Mouse (Mus musculus): ENCODE data around the gene Ascl4. TPM values are rescaled to one million over a fixed set of nuclear protein-coding genes. Genes with fewer than 3 reads are reported as not detected.

Ascl4 gene
- total RNA-seq (2022), result not detected

DNA sequence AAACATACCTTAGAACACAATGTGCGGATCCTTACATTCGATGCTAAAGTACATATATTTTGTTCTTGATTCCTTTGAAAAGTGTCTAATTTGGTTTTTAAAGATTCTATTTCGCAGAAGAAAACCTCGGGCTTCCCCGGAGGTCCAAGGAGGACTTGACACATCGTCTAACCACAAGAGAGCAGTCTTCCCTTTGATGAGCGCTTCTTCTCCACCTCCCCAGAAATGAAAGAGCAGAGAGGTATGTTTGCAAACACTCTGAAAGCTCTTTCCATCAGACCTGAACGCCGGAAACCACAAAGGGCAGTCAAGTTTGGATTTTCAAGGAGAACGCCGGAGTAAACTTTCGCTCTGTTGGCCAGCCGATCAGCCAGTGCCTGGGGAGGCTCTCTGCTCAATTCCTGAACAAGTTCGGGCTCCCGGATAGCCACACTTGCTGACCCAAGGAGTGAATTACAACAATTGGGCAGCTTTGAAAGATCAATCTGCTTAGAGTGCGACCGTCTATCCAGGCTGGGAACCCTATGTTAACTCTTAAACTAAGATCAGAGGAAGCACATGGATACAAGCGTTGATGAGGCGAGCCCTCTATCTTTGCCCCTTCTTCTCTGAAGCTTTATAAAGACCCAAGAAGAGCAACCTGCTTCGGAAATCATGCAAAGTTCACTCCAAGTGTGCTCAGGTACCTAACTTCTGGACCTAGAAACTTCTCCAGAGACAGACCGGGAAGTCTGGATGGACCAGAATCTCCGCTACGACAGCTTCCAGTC, at the start of gene Ascl4:
TSS of gene Ascl4 (plus strand) at position 6 of the 770 bp plus-strand sequence.
- no peak for DNase-seq (ENCODE audit: low spot score in 2 of 2)

DNA sequence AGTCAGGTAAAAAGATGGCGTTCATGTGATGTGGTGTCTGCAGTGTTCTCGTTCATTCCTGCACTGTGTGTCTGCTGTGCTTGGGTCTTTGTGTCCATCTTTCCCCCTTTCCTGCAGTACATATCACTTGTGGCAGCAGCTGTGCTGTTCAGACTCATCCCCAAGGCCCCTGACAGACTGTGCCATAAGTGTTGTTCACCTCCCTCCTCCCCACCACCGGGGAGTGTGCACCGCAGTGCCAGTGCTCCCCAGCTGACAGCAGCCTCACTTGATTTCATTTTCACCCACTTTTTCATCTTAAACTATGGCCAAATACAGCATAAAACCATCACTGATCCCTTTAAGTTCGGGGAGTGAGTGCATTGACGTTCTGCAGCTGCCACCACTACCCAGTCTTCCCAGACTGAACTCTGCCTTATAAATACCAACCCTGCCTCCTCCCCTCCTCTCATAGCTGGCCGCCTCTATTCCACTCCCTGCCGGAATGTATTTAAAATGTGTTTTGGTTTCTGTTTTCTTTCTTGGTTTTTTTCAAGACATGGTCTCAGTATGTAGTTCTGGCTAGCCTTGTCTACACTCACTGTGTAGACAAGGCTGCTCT, 47.5 kb upstream of the Ascl4 start:
- DNase-seq (ENCODE audit: low spot score in 2 of 2), result no peak

DNA sequence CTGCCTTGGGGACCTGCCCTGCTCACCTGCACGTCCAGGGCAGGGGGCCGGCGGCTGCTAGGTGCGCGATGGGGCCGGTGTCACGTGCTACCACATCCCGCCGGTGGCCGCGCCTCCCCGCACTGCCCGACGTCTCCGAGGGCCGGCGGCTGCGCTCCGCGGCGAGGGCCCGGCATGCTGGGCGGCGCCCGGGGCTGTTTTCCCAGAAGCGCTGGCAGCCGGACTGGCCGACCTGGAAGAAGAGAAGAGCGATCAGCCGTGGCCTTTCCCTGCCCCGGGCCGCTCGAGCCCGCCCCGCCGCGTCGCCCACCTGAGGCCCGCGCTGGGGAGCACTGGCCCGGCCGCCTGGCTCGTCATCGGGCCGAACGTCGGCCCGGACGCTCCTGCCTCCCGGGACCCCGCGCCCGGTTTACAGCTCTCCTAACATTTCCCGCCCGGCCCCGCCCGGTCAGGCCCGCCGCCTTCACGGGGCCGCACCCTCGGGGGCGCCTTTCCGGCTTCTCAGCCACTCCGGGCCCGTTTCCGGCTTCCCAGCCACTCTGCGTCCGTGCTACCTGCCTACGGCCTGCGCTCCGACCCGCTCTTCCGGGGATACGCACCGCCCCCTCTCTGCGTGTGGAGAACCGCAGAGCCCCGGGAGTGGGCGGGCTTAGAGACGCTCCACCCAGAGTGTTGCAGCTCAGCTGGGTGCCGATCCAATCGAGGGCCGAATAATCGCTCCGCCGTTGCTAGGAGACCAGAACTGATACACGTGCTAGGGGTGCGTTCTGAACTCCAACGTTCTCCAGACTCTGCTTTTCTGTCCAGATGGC, 10.8 kb upstream of the Ascl4 start, which contains the start of gene Prdm4:
TSS of gene Prdm4 (minus strand) at position 645 of the 812 bp plus-strand sequence.
- peak; percentile 95 to 98 for DNase-seq (ENCODE audit: low spot score in 2 of 2)

DNA sequence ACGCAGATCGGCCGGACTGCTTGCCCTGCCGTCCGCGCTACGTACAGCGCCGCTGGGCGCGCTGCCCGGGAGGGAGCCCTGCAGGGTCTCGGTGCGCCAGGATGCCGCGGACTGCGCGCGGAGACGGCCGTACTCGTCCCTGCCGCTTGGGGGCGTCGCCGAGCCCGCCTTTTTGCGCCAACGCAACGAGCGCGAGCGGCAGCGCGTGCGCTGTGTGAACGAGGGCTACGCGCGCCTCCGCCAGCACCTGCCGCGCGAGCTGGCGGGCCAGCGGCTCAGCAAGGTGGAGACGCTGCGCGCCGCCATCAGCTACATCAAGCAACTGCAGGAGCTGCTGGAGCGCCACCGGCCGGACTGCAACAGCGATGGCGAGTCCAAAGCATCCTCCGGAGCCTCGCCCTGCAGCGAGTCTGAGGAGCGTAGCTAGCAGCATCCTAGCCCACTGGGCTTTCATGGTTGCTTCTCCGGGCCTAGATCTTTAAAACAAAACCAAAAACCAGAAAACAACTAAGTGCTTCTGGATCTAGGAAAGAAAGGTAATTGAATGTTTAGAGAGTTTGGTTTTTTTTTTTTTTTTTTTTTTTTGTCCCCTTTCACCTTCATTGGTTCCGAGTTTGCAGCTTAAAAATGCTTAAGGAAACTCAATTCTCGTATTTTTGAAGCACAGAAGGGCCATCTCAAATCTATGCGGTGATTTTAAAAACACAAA, 1.2 kb downstream of the Ascl4 start:
- peak in 1 of 2 experiments; percentile 6 for DNase-seq (ENCODE audit: low spot score in 2 of 2)

DNA sequence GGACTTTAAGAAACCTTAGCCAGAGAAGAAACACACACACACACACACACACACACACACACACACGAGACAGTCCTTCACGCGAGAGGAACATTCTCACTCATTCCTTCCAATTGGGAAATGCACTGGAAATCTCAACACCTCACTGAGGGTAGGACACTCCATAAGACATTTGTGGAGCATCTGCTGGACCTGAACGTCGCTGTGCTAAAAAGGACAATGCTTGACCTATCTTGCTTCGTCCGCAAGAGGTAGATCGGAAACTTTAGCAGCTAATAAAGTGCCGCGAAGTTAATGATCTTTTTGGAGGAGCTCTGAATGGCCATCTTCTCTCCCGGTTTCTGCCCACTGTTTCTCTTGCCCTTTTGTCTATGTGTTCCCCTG, 1.7 kb downstream of the Ascl4 start:
- no peak for DNase-seq (ENCODE audit: low spot score in 2 of 2)

DNA sequence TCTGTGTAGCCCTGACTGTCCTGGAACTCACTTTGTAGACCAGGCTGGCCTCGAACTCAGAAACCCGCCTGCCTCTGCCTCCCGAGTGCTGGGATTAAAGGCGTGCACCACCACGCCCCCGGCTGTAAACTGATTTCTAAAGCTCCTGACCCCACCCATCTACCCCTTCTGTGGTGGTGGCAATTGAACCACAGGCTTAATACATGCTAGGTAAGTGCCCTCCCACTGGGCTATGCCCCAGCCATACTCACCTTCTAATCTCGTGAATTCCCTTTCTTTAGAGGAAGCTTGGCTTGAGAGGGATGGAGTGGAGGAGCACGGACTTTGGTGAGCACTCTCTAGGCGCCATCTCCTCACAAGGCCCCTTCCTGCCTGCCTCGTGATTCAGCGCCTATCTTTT, 2.5 kb downstream of the Ascl4 start:
- DNase-seq (ENCODE audit: low spot score in 2 of 2), result no peak

DNA sequence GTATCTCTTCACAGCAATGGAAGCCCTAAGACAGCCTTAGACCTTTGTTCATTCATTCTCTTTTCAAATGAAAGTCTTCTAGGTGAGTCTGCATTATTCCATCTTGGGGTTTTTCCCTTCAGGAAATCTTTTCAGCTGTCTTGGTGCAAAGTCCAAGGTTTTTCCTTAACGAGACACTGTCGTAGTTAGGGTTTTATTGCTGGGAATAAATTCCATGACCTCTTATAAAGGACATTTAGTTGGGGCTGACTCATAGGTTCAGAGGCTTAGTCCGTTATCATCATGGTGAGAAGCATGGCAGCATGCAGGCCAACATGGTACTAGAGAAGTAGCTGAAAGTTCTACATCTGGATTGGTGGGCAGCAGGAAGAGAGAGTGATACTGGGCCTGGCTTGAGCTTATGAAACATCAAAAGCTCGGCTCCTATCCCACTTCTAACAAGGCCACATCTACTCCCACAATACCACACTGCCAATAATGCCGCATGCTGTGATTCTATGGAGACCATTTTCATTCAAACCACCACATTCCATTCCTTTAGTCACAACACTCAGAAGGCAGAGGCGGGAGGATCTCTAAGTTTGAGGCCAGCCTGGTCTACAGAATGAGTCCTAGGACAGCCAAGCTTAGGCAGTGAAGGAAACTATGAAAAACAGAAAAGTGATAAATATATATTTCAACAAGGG, 8.9 kb downstream of the Ascl4 start:
- DNase-seq (ENCODE audit: low spot score in 2 of 2), result no peak

DNA sequence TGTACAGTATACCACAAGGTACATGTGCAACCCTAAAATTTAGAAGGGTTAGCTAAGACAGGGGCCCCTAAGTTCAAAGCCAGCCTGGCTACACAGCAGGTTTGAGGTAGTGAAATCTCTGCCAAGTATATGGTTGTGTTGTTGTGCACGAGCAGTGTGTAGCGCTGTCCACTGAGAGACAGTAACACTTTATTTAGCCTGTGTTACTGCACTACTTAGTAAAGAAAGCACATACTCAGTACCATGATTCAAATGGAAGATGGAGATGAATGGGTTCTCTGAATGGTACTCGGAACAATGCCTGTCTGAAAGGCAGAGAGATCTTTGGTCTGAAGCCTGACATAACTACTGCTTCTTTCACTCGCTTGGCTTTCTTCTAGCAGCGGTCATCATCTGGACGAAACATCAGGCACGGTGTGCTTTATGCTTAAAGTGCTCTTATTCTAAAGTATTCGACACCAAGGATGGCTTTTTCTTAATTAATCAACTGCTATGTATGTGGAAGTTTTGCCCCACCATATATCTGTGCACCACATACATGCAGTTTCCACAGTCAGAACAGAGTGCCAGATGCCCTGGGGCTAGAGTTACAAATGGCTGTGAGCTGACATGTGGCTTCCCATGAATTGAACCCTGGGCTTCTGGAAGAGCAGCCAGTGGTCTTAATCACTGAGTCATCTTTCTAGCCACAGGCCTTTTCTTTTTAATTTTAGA, 21.2 kb downstream of the Ascl4 start:
- DNase-seq (ENCODE audit: low spot score in 2 of 2), result no peak

DNA sequence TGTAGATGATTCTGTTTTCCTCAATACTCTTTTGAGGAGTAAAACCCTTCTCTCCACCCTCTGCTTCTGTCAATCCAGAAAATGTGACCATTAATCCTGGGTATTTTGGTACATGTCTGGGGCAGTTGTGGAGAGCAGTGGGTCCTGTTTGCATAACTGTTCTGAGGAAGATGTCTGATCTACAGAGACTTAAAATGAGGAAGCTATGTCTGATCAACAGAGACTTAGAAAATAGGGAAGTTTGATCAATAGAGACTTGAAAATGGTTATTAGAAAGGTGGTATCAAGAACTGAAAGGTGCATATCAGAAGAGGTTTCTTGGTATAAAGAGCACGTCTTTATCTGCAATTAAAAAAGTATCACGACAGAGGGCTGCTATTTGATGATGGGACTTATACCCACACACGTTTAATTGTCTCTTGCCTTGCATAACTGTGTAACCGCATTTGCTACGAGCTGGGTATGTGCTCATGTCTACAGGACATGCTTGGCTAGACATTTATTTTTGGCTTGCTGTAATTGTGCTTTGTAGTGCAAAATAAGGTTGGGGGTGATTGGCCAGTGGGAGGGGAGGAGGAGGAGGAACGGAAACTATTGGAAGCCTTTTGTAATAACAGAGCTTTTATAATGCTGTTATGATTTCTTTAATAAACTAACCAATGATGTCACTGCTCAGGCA, 24.4 kb downstream of the Ascl4 start:
- no peak for DNase-seq (ENCODE audit: low spot score in 2 of 2)

DNA sequence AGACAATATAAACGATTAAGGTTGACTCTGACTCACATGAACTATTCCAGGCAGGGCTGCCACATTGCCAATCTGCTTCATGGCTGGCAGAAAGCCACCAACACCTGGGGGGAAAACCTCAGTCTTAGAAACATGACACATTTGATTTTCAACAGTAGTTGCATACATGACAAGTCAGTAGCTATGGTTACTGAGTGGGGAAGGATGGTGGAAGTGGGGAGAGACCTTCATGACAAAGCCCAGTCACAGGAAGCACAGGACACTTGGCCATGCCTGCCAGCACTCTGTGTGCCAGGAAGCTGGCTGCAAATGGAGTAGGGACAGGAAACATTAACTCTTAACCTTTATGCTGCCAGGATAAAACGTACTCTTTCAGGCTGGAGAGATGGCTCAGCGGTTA, 25.9 kb downstream of the Ascl4 start:
- DNase-seq (ENCODE audit: low spot score in 2 of 2), result no peak

DNA sequence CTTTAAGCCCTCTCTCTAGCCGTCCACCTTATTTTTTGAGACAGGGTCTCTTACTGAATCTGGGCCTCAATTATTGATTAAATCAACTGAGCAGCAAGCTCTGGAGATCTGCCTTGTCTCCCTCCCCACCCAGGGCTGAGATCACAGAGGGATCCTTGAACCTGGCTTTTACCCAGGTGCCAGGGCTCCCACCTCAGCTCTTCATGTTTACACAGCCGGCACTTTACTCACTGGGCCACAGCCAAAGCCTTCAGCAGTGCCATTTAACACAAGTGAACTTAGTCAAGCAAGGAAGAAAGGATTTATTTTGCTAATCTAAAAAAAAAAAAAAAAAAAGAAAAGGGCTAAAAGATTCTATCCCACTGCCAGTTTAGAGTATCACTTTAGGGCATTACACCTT, 26.9 kb downstream of the Ascl4 start:
- no peak for DNase-seq (ENCODE audit: low spot score in 2 of 2)

DNA sequence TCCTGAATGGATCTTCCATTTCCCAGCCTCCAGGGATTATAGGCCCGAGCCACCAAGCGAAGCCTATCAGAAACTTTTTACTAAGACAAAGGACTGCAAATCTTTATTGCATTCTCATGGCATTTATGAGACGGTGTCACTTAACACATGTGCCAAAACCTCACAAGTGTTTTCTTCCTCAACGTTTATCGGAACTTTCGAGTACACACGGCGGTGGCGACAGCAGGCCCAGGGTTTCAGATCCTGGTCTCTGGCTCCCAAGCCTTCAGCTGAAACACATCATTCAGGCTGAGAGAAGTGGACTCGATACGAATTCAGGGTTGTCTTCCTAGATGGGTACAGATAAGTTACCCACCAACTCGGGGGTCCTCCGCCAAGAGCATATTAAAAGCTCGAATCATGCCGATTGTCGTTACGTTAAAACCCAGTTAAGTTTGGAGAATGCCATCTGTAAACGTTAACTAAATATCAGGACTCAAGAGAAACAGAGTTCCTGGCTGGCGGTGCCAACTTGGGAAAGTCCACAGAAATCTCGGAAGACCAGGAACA, 29.5 kb downstream of the Ascl4 start:
- no peak for DNase-seq (ENCODE audit: low spot score in 2 of 2)

DNA sequence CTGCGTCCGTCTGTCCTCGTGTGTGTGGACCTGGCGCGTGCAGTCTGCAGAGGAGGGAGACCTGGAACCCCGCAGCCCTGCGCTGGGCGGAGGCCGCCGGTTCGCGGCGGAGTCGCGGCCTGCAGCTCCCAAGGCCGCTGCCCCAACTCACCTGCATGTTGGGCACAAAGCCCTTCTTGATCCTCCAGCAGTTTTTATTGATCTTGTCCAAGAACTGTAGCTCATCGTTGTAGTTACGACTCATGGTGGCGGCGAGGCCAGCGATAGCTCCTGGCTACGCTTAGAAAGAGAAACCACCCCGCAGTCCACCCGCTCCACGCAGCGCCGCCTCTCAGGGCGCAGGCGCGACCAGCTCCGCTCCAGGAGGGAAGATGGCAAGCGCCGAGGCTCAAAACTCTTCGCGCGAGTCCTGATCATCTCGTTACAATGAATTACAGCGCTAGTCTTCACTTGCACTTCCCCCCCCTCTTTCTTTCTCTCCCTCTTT, 30.0 kb downstream of the Ascl4 start, which contains the start of gene Rtcb:
TSS of gene Rtcb (minus strand) at position 360 of the 487 bp plus-strand sequence.
- peak; percentile 86 to 91 for DNase-seq (ENCODE audit: low spot score in 2 of 2)

DNA sequence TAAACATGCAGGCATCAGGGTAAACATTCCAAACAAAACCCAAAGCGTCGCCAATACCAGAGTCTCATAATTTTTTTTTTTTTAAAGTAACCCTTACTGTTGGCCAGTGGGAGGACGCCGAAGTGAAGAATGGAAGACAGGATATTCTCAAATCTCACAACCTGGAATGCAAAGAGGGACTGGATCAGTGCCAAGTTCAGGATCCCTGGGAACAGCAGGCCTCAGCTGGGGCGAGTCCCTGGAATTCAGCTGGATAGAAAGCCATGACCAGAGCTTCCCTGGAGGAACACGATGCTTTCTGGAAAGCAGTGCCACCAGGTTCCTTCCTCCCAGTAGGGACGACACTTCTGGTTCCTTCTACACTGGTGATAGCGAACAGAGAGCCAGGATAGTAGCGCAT, 35.4 kb downstream of the Ascl4 start:
- DNase-seq (ENCODE audit: low spot score in 2 of 2), result no peak

DNA sequence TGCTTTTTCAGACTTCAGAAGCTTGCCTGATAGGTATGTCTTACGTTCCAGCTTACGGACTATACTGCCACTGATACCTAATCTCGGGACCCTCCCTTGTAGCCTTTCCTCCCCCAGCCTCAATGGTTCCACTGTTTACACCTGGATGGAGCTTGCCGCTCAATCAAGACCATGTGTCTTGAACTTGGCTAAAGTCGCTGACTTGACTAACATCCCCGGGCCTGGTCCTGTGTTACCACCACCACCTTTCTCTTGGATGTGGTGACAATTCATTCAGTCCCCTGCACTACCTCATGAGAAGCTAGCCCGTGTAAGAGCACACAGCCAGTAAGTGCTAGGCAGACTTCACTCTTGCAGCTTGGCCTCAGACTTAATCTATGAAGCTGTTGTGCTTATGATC, 36.8 kb downstream of the Ascl4 start:
- no peak for DNase-seq (ENCODE audit: low spot score in 2 of 2)

DNA sequence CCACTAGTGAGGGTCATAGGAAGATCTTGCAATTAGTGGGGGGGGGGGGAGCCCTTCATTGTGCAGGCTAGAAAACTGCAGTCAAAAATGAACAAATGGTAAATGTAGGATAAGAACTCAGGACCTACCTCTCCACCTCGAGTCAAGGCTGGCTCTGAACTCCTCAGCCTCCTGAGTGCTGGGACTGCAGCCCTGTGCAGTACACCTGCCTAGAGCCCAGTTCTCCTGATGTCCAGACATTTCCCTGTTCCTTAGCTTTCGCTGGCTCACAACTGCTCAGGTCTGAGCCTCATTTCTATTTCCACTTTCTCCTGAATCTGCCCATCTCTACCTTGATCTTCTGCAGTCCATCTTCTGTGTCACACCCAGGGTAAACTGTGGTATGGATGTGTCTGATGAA, 39.0 kb downstream of the Ascl4 start:
- DNase-seq (ENCODE audit: low spot score in 2 of 2), result no peak

DNA sequence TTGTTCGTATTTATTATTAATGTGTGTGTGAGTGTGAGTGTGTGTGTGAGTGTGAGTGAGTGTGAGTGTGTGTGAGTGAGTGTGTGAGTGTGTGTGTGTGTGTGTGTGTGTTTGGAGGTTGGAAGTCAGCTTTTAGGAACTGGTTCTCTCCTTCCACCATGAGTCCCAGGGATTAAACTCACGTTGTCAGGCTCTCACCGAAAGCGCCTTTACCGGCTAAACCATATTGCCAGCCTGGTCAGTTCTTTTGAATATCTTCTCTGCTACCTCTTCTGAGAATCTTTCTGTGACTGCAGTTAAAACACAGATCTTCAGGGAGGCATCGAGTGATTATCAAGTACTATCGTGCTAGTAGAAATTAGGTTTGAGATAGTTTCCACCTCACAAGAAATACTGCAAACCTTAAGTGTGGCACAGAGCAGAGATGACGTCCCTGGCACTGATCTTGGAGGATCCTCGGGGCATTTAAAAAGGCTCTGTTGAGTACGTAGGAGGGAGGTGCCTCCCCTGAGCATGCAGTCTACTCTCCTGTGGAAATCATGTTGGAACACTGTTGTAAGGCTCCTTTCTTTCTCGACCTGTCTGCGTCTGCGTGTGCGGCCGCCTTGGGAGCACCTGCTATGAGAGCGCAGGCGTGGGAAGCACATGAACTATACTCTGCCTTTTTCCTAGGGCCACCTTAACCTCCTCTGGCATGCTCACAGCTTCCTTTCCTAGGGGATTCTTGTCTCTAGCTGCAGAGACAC, 40.1 kb downstream of the Ascl4 start:
- no peak for DNase-seq (ENCODE audit: low spot score in 2 of 2)

DNA sequence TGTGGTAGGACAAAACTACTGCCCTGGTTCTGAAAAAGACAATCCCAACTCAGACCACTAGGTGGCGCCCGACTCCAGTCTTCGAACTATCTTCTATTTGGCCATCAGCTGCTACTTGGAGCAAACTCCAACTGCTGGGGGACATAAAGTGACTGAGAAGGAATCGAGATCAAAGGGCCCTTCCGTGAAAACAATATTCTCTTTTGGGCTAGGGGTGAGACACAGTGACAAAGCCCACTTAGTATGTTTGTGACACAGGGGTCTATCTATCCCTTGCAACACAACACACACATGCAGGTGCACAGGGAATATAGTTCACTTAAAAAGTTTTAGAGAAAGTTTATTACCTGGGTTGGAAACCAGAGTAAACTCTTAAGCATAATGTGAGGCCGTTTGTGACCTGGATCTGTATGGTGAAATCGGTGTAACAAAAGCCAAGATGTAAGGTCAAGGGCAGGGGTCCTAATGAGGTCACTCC, 40.7 kb downstream of the Ascl4 start:
- peak; percentile 46 to 55 for DNase-seq (ENCODE audit: low spot score in 2 of 2)
